Mouse (Mus musculus) heart, adult 2 months (tissue): Measurements from ENCODE around the gene Nfatc3.

ENCODE experiments used
- EP300 ChIP-seq: fragments of 200-500 bp; IDR thresholded peaks from 2 replicates; pipeline ENCODE4 v1.6.1; 2011; ENCODE audit warnings: low read depth, low read length, control low read depth; ENCODE audit not compliant: insufficient read depth
- POLR2A ChIP-seq: fragments of 200-500 bp; IDR thresholded peaks from 2 replicates; pipeline ENCODE4 v1.6.1; 2011; ENCODE audit warnings: mild to moderate bottlenecking, low read depth, low read length, control low read depth; ENCODE audit not compliant: insufficient read depth

DNA sequence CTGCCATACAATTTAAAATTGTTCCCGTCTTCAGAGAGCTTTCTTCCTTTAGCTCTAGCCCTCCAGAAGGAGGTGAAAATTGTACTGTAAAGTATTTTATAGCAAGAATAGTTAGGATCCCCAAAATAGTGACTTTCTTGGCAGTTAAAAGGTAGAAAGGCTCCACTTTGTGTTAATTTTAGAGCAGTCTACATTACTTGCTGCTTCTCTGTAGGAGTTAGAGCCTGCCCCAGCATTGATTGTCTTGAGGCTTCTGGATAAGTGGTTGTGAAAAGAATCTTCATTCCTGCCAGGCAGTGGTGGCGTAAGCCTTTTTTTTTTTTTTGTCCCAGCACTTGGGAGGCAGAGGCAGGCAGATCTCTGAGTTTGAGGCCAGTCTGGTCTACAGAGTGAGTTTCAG is 8.1 kb downstream of the Nfatc3 start:
- TF ChIP-seq POLR2A = no peak
- TF ChIP-seq EP300 = no peak
